Mouse (Mus musculus) urinary bladder, postnatal 4 days (tissue): ENCODE measurements around the gene Xrcc6.

Experiments used
- DNase-seq, 2 experiments: peaks; one replicate each; pipeline ENCODE4 v3.0.0; 2021 to 2022; ENCODE audit warnings: low spot score in 2 of 2

The Xrcc6 gene

DNA sequence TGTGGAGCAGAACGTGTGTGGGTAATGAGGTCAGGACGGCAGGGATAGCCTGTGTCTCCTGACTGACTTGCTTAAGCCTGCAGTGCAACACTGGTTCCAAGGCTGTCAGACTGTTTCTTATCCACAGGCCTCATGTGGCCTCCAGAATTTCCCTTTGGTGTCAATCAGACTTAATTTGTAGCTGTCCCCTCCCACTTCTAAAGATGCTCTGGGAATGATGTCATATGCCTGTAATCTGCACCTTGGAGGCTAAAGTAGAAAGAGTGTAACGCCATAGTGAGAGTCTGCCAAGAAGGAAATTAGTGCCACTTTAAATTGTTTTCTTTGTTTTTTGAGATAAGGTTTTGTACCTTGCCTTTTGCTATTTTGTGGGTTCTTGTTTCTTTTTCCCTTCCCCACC, 31.7 kb downstream of the Xrcc6 start:
- DNase-seq = no peak

DNA sequence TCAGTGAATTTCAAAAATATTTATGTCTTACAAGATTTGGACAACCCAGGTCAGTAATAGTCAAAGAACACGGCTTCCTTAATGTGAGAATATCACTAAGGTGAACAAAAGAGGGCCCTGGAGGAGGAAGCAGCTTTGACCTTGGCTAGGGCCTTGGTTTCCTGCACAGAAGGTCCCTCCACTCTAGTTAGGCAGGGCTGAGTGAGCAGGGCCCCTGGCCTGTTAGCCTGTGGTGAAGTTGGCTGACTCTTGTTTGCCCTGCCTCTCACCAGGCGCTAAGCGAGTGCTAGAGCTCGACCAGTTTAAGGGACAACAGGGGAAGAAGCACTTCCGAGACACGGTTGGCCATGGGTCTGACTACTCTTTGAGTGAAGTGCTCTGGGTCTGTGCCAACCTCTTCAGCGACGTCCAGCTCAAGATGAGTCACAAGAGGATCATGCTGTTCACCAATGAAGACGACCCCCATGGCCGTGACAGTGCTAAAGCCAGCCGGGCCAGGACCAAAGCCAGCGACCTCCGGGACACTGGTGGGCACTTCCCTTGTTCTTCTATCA, 35.0 kb downstream of the Xrcc6 start:
- no peak for DNase-seq

DNA sequence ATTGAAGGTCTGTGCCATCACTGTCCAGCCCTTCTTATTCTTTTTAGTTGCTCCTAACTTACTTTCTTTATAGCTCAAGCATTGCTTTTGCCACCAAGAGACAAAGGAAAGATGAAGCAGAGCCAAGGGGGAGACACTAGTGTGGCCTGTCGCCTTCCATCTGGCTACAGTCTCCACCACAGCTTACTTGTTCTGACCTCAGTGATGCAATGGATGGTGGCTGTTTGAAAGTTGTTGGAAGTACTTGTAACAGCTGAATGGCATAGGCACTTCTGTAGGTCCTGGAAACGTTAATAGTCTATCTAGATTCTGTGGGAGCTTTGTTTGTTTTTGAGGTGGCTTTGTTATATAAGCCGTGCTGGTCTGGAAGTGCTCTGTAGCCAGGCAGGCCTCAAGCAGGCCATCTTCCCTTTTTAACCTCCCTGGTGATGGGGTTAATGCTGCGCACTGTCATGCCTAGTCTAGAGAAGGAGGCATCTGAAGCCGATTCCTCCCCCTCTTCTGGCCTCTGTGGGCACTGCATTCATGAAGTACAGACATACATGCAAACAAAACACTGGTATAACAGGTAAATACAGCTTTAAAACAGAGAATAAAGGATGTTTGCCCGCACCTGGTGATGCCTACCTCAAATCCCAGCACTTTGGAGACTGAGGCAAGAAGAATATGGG, 36.5 kb downstream of the Xrcc6 start:
- no peak for DNase-seq

DNA sequence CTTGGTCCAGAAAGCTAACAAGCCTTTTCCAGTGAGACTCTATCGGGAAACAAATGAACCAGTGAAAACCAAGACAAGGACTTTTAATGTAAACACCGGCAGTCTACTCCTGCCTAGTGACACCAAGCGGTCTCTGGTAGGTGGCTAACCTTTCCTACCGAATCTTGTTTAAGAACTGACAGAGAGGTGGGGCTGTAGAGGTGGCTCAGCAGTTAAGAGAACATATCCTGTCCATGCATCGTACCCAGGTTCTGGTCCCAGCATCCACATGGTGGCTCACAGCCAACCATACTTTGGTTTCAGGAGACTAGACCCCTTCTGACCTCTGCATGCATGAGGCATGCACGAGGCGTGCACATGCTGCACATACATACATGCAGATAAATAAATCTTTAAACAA, 39.6 kb downstream of the Xrcc6 start:
- DNase-seq = no peak

DNA sequence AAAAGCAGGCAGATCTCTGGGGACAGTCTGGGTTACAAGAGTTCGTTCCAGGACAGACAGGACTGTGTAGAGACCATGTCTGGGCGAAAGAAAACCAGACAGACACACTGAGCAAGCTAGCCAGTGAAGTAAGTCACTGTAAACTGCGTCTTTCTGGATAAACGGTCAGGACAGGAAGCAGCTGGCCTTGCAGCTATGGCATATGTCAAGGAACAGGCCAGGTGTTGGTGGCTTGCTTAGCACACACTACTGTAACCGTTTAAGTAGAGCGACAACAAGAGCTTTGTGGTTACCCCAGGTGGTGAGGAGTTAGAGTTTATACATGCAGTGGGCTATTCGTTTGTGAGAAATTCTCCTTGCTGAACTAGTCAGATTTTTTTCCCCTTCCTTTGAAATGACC, 40.1 kb downstream of the Xrcc6 start:
- DNase-seq = no peak

DNA sequence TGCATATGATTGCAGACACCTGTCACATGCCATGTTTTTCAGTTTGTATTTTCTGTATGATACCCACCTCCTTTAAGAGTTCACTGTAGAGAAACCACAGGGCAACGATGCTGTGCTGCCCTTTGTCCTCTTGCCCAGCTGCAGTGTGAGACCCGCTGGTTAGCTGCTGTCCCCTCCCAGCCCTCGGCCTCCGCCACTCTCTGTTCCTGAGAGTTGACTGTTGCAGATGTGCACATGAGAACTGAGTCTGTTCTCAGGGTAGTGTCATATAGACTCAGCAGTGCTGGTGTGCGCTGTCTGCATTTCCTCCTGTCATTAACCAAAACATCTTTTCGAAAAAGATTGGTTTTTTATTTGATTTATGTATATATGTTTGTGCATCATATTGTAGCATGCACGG, 44.8 kb downstream of the Xrcc6 start:
- DNase-seq = no peak

DNA sequence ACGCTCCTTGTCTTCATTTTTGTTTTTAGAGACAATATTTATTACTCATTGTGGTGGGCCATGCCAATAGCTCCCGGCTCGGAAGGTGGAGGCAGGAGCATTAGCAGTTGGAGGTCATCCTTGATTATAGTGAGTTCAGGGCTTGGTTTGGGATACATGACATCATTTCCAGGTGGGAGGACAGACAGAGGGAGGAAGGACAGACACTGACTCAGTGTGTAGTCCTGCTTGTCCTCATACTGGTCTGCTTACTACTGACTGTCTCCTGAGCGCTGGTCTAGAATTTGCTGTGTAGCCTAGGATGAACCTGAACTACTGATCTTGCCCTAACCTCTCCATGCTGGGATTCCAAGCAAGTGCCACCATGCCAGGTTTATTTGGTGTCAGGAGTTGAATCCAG, 46.1 kb downstream of the Xrcc6 start, which contains the start of gene Desi1:
Desi1 (minus strand) TSS at position 101 of the 400 bp plus-strand sequence.
- no peak for DNase-seq

DNA sequence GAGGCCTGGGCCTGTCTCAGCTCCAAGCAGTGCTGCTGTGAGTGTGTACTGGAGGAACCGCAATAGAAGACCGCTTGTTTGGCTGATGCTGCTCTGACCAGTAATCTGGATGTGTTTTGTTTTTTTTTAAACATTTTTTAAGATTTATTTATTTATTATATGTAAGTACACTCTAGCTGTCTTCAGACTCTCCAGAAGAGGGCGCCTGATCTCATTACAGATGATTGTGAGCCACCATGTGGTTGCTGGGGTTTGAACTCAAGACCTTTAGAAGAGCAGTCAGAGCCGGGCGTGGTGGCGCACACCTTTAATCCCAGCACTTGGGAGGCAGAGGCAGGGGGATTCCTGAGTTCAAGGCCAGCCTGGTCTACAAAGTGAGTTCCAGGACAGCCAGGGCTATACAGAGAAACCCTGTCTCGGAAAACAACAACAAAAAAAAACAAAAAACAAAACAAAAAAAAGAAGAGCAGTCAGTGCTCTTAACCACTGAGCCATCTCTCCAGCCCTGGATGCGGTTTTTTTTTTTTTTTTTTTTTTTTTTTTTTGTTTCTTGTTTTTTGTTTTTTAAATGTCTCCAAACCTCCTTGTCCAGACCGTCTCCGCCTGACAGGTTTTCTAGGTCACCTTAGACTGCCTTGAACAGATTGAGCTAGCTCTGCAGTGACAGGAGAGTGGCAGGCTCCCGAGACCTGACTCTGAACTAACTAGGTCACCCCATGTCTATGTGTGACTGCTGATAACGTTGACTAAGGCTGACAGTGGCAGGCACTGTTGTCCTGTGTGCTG, 48.5 kb downstream of the Xrcc6 start:
- no peak for DNase-seq

DNA sequence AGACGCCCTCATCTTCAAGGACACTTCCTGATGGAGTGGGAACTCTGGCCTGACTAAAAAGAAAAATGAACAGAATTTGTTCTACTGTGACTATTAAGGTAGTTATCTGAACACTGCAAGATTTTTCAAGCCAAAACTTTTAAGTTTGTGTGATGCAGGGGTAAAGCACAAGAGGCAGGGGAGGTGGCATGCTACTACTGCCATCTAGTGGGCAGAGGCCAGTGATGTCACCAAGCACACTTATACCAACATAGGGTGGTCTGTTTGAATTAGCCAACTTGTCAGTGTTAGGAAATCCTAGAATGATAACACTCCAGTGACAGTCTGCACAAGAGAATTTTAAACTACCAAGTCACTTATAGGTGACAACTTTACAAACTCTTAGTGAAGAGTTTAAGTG, 53.0 kb downstream of the Xrcc6 start:
- no peak for DNase-seq

DNA sequence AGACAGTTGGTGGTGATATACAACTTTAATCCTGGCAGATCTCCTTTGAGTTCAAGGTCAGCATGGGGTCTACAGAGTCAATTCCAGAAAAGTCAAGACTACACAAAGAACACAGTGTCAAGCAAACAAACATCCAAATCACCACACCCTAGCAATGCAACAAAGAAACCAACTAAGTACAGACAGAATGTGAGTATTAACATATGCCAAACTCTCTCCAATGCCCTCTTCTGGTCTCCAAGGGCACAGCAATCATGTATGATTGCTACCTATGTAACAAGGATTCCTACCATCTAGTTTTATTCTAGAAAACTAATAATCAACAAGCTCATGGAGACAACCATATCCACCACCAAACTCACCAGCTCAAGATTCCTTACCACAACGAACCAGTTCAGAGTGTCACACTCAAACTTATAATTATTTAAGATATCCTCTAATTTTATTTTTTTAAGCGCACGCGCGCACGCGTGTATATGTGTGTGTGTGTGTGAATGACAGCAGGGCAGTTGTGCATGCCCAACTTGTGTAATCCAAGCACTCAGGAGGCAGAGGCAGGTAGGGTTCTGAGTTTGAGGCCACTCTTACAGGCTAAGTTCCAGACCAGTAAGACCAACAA, 56.6 kb downstream of the Xrcc6 start:
- no peak for DNase-seq

DNA sequence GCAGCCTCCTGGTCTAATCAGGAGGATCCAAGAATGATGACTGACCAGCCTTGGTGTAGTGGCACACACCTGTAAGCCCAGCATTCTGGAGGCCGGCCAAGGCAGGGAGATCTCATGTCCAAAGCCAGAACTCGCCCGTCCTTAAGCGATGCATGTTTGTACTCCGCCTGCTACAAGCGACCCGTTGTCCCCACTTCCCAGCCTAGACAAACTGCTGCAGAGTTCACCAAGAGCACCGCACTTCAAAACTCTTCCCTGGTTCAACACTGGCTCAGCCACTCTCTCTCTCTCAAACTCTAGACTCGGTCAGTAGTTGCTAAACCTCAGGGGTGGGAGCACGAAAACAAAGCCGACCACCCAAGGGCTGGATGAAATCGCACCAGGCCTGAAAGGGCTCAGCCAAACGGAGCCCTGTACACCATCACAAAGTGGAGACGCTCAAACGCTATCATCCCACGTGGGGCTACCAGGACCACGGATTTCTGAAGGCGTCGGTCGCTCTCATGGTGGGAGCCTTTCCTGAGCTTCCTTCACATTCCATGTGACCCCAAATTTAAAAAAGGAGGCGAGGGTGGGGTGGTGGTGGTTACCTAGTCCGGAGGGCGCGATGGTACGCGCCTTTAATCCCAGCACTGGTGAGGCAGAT, 58.7 kb downstream of the Xrcc6 start:
- no peak for DNase-seq

DNA sequence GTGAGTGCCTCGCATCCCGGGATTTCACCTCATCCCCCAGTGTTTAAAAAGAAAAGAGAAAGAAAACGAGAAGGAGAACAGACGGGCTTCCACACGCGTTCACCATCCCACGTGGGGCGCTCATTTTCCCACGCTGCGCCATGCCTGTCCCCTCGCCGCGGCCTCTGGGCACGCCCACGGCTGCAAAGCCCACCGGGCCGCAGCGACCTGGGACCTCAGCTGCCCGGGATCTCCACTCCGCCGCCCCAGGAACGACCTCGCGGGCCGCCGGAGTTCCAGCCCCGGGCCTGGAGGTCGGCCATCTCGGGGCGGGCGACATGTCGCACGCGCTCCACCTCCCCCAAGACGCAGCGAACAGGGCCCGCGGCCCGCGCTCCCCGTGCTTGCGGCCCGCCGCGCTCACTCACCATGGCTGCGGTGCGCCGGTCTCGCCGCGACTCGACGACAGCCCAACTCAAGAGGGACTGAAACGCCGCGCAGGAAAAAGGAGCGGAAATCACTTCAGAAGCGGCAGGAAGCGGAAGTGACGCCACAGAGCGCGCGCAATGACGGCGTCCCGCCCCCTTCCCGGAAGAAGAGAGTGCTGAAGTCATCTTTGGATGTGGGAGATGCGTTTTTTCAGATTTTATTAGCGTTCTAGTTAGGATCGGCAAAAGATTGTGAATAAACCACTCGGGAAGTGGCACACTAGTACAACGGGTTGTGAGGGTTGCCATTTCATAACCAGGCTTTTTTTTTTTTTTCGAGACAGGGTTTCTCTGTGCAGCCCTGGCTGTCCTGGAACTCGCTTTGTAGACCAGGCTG, 59.6 kb downstream of the Xrcc6 start, which contains the start of gene Snu13:
Snu13 (minus strand) TSS at position 519 of the 804 bp plus-strand sequence.
- peak; percentile 83 to 91 for DNase-seq

DNA sequence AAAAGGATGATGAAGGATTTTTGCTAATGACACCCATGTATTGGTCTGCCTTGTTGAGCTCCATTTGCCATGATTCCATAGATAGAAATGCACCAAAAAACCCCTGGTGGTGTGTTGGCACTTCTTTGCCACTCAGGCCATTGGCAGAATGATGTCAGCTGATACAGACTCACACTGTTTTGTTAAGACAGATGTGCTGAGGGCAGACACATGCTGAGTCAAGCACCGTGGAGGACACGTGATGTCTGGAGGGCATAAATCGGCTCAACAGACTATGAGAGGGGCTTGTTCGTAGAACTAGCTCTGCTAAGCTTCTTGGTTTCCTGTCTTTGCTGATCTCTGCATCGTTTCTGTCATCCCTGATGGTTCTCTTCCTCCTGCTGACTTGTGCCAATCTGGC, 64.9 kb downstream of the Xrcc6 start:
- DNase-seq = no peak

DNA sequence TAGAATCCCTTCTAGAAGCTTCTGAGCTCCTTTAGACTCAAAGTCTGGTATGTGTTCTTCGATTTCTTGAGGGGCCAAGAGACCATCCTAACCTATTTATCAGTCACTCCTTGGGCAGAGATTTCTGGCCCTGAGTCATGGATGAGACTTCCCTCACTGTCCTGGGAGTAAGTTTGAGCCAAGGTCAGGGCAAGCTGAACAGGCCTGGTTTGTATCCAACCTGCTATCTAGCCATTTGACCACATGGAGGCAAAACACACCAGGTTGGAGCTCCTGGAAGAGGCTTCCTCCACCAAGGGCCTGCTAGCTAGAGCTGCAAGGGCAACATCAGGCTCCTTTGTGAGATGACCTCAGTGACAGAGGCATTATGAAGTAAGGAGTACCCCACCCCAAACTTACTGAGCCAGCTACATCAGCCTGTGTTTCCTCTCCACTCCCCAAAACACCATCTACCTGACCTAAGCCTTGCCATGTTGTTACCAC, 71.1 kb downstream of the Xrcc6 start, which contains the start of gene 4930407I10Rik:
4930407I10Rik (plus strand) TSS at position 433 of the 483 bp plus-strand sequence.
- DNase-seq = no peak

DNA sequence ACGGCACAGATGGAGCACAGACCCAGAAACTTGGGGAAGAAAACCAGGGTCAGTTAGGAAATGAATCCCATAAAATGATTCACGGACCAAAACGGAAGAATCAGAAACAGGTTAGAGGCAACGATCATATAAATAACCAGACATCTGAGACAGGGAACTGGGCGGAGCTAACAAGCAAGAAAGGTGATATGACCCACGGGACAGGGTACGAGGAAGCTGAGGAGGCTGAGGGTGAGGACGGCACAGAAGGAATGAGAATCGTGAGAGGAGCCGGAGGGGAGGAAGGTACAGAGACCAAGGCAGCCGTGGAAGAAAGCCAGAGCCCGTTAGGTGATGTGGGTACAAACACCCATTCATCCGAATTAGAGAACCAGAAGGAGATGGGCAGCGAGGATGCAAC, 76.3 kb downstream of the Xrcc6 start:
- no peak for DNase-seq

DNA sequence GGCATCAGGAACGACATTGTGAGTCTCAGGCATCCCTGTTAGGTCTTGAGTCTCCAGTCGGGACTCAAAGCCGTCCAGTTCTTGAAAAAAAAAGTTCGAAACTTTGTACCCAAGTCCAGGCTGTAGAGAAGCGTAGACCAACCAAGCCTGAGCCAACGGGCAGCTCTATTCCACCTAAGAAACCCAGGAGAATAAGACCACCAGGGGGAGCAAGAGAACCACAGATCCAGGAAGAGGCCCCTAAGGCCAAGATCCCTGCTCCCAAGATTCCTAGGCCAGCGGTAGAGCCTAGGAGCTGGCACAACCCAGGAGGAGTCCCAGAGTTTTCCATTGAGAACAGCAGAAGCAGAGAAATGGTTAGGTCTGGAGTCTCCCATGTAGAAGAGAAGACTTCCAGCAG, 77.9 kb downstream of the Xrcc6 start:
- peak in 1 of 2 experiments; percentile 38 for DNase-seq

DNA sequence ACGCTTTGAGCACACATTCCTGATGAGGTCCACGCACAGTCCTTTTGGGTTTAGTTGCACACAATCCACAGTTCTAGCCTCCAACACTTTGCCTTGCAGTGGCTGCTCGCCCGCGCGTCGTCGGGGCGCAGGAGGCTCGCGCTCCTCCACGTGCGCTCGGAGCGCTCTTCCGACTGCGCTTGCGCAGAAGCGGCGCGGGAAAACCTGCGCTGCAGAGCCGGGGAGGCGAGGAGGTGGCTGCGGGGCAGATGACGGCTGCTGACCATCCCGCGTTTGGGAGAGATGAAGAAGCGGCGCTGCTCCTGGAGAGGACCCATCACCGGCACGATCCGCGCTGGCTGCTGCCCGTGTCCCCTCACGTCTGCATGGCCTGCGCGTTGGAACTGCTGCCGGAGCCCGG, 82.3 kb downstream of the Xrcc6 start, which contains the start of gene Mei1:
Mei1 (plus strand) TSS at position 99 of the 400 bp plus-strand sequence.
- no peak for DNase-seq

DNA sequence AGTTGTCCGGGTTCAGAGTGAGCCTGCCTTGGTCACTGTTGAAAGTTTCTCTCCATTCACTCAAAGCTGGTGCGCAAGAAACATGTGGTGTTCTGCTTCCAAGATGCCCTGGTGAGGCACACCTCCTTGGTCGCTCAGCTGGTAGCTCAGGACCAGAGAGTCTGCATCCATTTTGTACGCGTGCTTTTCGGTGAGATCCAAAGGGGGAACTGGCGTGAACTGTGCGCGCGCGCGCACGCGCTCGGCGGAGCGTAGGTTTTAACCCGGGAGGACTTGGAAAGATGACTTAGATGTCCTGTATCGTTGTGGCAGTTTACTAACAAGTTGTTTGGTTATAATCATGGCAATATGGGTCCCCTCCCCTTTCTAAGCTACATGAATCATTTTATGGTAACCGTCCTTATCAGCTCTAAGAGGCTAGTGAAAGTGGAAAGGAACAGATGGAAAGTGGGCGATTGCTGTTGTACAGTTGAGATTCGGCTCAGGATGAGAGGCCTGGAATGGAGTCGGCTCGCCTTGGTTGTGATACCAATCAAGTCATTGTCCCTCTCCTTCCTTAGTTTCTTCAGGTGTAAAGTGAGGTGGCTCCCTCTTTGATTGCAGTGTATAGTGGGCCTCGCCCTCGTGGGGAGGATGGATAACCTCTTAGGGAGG, 84.3 kb downstream of the Xrcc6 start:
- no peak for DNase-seq

DNA sequence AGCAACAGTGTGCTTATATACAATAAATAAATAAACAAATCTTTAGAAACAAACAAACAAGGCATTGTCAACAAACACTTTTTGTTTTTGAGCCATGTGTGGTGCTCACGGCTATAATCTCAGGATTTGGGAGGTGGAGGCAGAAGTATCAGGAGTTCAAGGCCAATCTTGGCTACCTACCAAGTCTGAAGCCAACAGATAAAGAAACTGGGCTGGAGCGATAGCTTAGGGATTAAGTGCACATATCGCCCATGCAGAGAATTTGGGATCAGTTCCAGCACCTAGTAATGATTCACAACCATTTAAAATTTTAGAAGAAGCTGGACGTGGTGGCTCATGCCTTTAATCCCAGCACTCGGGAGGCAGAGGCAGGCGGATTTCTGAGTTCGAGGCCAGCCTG, 85.9 kb downstream of the Xrcc6 start:
- no peak for DNase-seq

DNA sequence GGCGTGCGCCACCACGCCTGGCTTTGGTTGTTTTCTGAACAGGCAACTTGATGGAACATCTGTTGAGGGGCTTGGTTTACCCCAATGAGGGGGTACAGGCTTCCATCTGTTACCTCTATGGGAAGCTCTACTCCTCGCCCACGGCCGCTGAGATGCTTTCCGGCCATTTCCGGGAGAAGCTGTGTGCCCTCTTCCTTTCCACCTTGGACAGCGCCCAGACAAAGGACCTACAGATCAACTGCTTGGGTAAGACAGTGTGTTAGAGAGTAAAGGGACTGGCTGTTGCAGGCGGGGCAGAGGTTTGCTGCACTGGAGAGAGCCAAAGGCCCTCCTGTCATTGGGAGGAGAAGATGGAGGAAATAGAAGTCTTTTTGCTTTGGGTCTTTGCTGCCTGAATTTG, 92.2 kb downstream of the Xrcc6 start:
- no peak for DNase-seq
